Mouse (Mus musculus) megakaryocyte progenitor cell, adult 5-6 weeks (primary cell): ENCODE data around the gene Pdcd1lg2. TPM values are rescaled to one million over a fixed set of nuclear protein-coding genes. Genes with fewer than 3 reads are reported as not detected.
"Not testable (repeated sequence)": the region's sequence is repeated elsewhere in the genome, so short reads cannot be mapped to it uniquely, and the experiment has no call there.

Source experiments
- ATAC-seq: replicated peaks from 2 replicates; pipeline ENCODE4 v1.8.0; 2016; ENCODE audit warnings: mild to moderate bottlenecking, moderate TSS enrichment, inconsistent platforms; ENCODE audit not compliant: poor library complexity
- total RNA-seq, 2 experiments: library from RNA; stranded (forward) in 1 of 2; stranded (reverse) in 1 of 2; fragments of 157-497, 149-512 nt in 1 of 2; fragments of 200-1000 nt in 1 of 2; gene quantifications; 2 replicates each; pipeline versions ENCODE4 v1.2.3 to v1.2.4; 2015 to 2017

The Pdcd1lg2 gene
- total RNA-seq, 2 experiments from 2014 or later: not detected

DNA sequence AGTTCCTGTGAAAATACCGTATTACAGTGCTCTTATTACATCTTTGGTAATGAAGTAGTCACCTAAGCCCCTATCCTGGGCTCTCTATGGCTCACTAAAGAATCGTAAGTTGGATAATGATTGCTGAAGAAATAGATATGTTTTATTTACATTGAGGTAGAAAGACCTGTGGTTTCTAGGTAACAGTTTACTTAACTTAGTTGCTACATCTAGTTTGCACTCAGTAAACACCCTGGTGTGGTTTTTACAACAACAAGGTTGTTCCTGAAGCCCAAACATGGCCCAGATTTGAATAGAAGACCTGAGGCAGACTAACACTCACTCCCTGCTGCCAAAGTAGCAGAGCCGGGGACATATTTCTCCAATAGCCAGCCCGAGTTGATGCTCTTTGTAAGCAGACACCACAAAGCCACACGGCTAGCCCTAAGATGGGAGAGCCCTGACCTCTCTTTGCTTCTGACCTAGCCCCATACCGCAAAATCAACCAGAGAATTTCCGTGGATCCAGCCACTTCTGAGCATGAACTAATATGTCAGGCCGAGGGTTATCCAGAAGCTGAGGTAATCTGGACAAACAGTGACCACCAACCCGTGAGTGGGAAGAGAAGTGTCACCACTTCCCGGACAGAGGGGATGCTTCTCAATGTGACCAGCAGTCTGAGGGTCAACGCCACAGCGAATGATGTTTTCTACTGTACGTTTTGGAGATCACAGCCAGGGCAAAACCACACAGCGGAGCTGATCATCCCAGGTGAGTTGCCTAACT lies 30.7 kb upstream of the Pdcd1lg2 start:
- ATAC-seq: no peak

DNA sequence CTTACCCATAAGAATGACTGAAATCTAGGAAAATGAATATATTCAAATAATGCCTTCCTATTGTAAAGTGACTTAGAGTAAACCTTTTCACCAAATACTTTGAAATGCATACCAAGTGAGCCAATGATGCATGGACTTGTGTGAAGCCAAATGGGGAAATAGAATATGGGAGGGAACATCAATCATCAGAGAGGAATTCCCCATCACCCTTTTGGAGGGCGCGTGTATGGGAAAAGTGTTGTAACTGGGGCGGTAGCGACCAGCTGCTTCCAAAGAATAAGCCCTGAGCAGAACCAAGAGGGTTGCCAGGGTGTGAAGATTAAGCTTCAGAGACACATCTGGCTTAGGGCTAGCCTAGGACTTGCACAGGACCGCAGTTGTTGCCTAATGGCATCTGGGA lies 27.4 kb upstream of the Pdcd1lg2 start:
- peak; percentile 27 for ATAC-seq

DNA sequence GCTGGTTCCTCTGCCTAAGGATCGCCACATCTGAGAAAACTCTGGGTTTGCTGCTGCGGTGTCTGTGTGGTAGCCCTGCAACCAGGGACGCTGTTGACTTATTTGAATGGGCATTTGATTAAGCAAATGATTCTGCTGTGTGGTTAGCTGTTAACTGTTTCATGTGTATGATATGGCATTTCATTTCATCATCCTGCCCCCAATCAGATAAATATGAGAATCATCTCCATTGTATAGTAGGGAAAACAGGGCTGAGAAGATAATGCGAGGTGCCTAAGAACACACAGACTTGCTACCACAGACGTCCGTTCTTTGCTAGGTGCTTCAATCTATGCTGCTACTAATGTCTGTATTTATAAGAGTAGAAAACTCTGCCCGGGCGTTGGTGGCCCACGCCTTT lies 26.3 kb upstream of the Pdcd1lg2 start:
- no peak for ATAC-seq

DNA sequence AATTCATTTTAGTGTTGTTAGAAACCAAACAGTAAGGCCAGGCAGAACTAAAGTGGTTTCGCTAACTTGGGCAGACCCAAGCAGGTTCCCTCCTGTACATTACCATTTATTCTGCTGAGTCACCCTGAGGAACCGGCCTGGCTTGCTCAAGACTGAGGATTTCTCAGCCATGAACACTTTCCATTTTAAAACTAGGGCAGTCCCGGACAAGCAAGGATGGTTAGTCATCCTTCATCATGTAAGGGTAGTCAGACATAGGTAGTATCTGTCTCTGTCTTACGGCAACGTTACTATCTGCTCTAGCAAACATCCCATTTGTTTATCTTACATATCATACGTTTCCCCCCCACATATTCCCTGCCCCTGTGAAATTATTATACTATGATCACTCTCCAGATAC lies 25.7 kb upstream of the Pdcd1lg2 start:
- peak; percentile 74 for ATAC-seq

DNA sequence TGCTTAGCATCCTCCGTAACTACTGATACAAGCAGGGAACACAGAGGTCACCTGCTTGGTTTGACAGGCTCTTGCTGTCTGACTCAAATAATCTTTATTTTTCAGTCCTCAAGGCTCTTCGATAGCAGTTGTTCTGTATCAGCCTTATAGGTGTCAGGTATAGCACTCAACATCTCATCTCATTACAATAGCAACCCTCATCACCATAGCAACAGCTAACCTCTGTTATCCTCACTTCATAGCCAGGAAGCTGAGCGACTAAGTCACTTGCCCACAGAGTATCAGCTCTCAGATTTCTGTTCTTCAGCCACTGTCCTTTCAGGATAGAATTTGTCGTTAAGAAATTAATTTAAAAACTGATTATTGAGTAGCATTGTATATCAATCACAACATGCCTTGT lies 24.9 kb upstream of the Pdcd1lg2 start:
- no peak for ATAC-seq

DNA sequence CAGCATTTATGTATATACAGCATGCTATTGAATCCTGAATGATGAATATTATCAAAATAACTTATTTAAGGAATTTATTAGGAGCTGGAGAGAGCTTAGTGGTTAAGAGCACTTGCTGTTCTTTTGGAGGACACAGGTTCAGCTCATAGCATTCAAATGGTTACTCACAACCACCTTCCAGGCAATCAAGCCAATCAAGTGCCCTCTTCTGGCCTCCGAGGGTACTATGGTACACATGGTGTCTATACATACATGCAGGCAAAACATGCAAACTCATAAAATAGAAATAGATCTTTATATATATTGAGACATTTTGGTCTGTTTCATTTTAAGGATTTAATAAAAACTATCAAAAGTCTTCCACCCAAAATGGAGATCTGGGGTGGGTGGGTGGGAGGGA lies 21.9 kb upstream of the Pdcd1lg2 start:
- ATAC-seq: no peak

DNA sequence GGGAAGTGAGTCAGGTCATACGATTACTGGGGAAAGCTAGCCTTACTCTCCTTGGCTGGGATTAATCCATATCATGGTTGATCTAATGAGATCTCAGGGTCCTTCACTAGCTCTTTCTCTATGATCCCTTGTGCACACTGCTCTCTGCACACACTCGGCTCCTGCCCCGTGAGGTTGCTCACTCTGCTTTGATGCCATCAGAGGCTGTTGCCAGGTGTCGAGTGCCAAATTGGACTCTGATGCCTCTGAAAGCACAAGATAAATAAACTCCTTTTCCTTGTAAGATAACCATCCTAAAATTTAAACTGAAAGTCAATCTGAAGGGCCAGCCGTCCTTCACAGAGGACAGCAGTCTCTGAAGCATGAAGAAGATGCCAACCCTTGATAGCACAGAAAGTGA lies 20.2 kb upstream of the Pdcd1lg2 start:
- no peak for ATAC-seq

DNA sequence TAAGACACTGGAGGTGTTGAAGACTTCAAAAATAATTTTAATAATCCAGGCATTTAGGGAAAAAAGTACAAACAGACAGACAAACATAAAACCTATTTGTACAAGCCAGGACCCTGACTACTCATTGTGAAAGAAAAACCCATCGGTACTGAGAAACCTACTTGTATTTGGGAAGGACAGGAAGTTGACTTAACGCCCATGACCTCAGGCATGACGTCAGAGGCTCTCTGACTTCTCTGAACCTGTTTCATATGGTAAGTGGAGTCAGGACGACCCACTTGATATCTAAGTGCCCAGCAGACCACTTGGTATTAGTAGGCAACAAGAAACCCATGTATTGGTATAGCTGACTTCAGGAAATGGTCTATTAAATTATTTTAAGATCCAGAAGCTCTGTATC lies 19.4 kb upstream of the Pdcd1lg2 start:
- 0 out of 2 replicates have a peak, but pooled peaks have one; percentile 23 for ATAC-seq

DNA sequence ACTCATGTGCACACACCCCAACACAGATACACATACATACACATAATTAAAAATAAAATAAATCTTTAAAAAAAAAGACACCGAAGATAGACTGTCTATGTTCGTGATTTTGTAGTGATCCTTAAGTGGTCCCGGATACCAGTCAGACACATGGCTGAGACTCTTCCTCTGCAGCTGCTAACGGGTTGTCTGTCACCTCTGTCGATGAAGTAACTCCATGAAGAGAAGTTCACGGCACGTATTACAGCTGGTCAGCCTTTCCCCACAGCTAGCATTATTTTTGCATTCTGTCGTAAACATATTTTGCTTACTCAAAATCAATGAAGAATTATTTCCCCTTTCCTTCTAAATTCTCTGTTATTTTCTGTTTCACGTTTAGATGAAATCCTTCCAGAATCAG lies 17.4 kb upstream of the Pdcd1lg2 start:
- no peak for ATAC-seq

DNA sequence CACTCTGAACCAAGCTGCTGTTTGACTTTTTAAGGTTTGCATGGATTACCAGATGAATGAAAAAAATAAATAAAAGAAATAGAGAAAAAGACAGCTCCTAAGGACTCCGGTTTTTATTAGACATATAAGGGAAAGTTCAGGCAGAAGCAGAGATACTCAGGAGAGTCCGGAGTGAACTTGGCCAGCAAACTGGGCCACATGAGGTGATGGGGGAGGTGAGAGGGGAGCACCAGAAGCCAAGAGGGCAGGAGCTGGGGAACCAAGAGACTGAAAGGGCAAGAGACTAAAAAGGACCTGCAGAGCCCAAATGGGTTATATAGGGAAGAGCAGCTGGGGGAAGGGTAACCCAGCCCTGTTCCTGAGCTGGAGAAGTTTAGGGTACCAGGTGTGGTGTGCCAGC lies 16.0 kb upstream of the Pdcd1lg2 start:
- no peak for ATAC-seq

DNA sequence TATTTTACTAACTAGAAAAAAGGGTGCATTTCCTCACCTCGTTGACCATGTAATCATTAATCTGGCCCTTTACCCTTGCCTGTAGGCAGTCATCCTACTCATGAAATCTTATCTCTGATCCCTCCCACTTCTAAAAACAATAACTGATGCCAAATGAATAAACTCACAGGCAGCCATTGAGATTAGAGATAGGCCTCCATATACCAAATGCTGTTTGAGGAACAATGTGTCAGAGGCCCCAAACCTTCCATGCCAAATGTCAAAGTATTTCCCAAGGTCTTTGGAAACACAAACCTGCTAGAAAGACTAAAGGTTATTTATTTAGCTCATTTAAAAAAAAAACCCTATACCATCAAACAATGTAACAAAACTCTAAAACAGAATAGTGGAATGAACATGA lies 14.4 kb upstream of the Pdcd1lg2 start:
- ATAC-seq: no peak

DNA sequence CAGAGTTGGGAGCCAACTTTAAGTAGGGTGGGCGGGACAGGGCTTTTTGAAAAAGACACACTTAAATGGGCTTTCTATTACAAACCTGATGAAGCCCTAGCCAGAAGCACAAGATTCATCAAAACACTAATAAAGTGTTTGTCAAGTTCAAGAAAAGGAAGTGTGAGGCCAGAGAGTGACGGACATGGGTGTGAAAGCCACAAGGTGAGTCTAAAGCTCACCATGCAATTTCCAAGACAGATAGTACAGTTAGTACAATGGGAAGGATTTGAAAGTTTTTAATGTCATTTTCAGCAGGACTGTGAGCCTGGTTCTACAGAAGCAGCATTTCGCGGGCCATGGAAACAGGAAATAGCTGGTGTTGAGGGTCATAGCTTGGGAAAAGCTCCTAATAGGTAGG lies 10.9 kb upstream of the Pdcd1lg2 start:
- ATAC-seq: no peak; the same call in 1 of the 2 replicates

DNA sequence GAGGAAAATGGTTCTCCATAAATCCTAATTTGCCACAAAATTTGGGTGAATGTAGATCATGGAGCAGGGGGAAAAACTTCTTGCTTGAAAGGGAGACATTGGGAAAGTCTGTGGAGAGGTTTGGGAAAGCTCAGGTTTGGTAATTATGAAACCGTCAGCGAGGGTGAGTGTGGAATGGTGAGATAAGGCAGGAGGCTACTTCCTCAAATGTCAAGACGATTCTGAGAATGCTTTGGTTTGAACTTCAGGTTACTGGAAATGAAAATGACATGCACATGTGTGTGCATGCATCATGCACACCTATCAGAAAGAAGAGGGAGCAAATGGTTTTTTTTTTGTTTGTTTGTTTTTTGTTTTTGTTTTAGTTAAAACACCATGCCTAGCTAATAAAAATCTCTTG lies 10.3 kb upstream of the Pdcd1lg2 start:
- ATAC-seq: peak; percentile 73; the same call in 1 of the 2 replicates

DNA sequence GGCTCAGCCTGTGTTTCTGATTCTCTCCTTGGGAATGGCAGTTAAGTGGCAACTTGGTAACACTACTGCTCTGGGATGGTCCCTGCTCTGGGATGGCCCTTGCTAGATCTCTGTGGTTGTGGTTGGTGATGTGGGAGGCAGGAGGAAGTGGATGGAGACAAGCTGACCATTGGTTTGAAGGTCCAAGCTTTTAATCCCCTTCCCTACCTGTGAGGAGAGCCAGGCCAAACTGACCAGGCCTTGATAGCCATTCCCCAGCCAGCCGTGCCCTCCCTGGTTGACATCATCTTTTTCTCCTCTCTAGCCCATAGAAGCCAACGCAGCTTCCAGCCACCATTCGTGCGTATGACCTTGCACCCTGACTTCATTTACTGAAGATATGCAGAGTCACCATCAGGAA lies 8.1 kb upstream of the Pdcd1lg2 start:
- ATAC-seq: no peak

DNA sequence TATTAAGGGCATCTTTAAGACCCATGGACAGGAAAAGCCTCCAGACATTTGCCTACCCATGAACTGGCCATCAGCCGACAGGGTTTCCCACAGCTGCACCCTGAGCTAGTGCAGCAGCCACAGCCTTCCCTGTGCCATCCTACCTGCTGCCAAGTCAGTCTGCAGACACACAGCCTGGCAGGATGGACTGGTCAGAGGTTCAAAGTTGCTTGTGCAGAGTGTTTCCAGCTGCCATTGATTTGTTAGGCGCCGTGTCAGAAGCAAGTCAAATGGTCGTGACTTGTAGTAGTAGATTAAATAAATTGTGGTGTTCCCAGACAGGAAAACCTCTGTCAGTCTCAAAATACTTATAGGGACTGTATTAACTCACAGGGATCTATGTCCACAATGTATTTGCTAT lies 7.5 kb upstream of the Pdcd1lg2 start:
- no peak for ATAC-seq

DNA sequence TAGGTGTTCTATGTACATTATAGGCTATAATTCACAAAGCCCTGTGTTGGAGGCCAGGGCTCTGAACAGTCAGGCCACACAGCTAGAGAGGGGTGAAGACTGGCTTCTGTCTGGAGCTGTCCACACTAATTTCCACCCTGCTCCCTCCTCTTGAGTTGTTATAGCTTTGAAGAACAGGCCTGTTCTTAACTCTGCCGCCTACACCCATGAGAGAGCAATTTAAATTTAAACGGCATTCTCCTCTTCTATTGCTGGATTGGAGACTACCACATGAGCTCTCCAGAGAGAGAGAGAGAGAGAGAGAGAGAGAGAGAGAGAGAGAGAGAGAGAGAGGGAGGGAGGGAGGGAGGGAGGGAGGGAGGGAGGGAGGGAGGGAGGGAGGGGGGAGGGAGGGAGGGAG lies 5.3 kb upstream of the Pdcd1lg2 start:
- no peak for ATAC-seq

DNA sequence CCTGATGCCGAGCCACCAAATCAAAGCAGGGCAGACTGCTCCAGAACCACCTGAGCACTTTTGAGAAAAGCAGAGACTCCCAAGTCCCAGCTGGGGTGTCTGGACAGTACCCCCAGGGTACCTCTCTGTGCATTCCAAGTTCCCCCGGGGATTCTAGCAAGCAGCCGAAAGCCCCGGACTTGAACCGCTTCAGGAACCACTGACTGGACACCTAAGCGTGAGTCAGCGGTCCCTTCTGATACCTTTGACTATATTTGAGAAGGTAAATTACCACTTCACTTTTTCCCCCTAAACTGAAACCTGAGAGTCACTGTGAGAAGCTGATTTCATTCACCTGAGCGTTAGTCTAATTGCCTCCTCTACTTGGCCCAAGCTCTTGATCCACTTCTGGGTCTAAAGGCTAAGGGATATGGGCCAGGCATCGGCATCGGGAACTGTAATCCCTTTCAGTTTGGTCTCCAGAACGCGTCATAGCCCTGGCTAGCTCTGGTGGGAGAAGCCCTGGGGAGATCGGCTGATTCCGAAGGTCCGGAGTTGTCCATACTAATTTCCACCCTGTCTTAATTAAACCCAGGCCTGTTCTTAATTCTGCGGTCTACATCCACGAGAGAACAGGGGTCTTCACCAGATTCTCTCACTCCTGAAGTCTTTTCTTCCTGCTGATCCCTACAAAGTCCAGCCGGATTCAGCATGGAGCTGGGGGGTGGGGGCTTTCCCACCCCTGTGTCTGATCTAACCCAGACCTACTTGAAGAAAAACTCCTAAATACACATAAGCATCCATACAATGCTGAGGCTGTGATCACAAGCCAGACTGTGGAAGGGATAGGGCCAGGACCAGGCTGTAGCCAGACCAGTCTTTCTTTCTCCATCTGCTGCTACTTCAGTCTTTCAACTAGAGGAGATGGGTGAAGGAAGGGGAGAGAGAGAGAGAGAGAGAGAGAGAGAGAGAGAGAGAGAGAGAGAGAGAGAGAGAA lies 4.4 kb upstream of the Pdcd1lg2 start:
- no peak for ATAC-seq

DNA sequence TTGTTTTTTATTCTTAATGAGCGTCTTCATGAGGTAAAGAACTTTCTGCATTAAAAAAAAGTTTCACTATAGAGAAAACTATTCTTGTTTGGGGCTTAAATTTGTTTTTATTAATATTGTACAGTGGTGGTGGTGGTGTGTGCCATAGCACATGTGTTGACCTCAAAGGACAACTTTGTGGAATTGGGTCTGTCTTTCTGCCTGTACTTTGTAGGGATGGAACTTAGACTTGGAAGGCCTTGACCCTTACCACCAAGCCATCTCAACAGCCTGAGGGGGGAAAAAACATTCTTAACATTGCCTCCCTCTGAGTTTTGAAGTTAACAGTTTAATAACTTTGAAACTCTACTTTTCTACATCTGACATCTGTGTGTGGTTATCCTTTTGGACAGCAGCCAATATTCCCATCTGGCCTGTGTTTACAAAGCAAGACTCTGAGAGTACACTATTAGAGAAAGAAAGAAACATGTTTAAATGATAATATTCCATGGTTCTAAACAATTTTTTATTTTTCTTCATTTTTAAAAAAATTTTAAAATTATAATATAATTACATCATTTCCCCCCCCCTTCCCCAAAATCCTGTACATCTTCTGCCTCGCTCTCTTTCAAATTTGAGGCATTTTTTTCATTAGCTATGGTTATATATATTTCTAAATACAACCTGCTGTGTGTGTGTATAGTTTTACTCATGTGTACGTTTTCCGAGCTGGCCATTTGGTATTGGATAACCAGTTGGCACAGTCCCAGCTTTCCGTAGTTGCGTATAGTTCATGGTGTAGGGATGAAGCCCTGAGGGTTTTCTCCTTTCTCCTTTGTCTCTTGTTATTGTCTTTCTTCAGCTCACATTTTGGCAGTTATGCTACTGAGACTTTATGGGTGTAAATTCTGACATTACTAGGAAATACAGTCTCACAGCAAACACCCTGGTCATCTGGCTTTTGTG lies 2.0 kb downstream of the Pdcd1lg2 start:
- no peak for ATAC-seq

DNA sequence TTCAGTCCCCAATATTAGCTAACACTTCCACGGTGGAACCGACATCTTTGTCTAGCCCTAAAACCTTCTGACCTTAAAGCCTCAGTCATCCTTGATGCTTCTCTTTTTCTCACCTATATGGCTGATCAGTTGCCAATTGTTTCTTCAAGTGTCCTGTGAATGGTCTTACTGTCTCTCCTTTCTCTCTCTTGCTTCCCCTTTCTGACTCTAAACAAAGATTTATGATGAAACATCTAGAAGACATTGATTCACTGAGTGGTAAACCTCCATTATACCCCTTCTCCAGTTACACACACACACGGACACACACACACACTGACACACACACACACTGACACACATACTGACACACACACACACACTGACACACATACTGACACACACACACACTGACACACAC lies 3.8 kb downstream of the Pdcd1lg2 start:
- ATAC-seq: peak; percentile 47

DNA sequence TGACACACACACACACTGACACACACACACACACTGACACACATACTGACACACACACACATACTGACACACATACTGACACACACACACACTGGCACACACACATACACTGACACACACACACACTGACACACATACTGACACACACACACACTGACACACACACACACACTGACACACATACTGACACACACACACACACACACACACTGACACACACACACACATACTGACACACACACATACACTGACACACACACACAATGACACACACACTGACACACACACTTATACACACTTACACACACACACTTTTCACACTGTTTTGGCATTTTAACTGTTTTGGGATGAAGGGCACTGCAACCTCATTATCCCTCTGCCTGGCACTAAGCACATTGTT lies 4.2 kb downstream of the Pdcd1lg2 start:
- ATAC-seq: not testable (repeated sequence)

DNA sequence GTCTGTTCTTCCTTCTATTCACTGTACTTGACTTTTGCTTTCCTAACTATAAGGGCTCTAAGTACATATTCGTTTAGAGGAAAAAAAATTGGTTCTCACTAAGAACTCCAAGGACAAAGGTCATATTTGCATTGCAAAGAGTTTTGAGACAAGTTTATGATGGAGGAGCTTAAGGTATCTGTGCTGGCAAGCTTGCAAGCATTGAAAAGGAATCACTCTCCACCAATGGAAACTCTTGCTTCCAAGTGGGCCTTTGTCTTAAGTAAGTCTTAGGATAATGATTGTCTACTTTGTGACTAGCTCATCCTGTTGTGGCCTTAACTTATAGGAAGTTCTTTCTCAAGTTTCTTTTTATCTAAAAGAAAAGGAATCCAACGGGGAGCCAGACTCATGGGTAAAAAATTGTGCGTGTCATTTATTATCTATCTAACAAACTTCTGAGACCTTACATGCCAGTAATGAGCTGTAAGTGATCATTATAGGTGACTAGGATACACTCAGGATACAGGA lies 5.7 kb downstream of the Pdcd1lg2 start:
- no peak for ATAC-seq
